Mouse (Mus musculus): ENCODE results near the gene T. TPM values are rescaled to one million over a fixed set of nuclear protein-coding genes. Genes with fewer than 3 reads are reported as not detected.
A peak's percentile ranks its signal among the peaks of the same experiment; 100 is the strongest.
"Not testable (repeated sequence)": the region's sequence is repeated elsewhere in the genome, so short reads cannot be mapped to it uniquely, and the experiment has no call there.

T gene
- 1.3 and 2.0 TPM in 2 replicates for polyA plus RNA-seq (2016; fragmentation: Nextera tagmentation; extraction: Ambion mirVana)

DNA sequence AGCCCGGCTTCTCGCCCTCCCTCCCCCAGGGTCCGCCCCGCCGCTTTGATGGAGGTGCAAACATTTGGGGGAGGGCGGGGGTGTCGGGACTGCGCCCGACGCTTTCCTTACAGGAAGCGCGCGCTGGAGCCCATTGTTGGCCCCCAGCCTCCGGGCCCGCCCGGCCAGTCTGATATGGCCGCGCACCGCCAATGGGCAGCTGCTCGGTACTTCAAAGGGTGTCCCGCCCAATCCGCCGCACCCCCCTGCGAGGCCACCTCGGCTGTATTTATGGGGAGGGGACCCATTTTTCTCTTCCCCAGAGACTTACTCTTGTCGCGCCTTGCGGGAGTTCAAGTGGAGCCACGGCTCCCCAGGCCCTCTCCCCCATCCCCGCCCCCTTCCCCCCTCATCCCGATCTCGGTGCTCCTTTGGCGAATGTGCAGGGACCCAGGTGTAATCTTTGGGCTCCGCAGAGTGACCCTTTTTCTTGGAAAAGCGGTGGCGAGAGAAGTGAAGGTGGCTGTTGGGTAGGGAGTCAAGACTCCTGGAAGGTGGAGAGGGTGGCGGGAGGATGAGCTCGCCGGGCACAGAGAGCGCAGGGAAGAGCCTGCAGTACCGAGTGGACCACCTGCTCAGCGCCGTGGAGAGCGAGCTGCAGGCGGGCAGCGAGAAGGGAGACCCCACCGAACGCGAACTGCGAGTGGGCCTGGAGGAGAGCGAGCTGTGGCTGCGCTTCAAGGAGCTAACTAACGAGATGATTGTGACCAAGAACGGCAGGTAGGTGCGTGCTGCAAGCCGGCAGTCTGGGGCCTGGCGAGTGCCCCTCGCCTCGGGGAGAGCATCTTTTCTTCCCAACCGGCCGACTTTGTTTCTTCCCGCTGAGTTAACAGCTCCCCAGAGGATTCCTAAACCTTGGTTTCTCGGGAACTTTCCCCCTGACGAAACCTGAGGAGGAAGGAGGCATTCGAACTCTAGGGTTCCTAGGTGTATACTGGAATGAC lies at the start of gene T:
TSS of gene T (plus strand) at position 446 of the 983 bp plus-strand sequence.
- Histone ChIP-seq H3K36me3 (no peaks in the 10 kb centered on the region), H3K9me3 (no peaks in the 10 kb centered on the region), H3K9ac (0 out of 2 replicates have a peak within 1 kb of the TSS, but pooled peaks have one; percentile 21), H3K27me3 (replicated peaks) (peaks cover 99% of the 10 kb centered on the region), H3K4me1 (peaks cover 13% of the 10 kb centered on the region), H3K4me3 (peak within 1 kb of the TSS; percentile 9; the same call in 1 of the 2 replicates), H3K4me2 (replicated peaks) (peak within 1 kb of the TSS; percentile 50), H3K27ac (no peak within 1 kb of the TSS)
- no peak for ATAC-seq (ENCODE audit: low FRiP score, low read depth)
- WGBS: under 1% methylated on average over 65 of the region's 65 CpGs

DNA sequence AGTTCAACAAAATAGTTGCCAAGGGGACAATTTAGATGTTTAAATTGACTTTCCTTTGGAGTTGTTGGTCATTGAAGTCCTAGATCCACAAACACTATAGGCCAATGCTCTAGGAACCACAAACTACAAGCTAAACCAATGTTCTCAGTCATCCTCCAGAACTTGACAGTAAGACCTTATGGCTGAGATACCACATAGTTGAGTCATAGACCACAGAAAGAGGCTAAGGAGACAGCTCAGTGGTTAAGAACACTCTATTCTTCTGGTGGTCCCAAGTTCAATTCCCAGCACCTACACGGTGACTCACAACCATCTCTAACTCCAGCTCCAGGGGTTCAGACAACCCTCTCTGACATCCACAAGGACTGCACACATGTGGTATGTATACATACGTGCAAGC lies 48.8 kb upstream of the T start:
- no peak overlapping the region for H3K27ac ChIP-seq
- no peak for ATAC-seq (ENCODE audit: low FRiP score, low read depth)
- WGBS: 96% methylated on average over 2 of the region's 2 CpGs
- no peak overlapping the region for H3K4me2 ChIP-seq (replicated peaks)
- H3K27me3 ChIP-seq (replicated peaks): peaks cover 31% of the 10 kb centered on the region
- no peak overlapping the region for H3K4me3 ChIP-seq
- H3K36me3 ChIP-seq: no peaks in the 10 kb centered on the region
- H3K4me1 ChIP-seq: peaks cover 8% of the 10 kb centered on the region
- no peaks in the 10 kb centered on the region for H3K9me3 ChIP-seq
- no peak overlapping the region for H3K9ac ChIP-seq

DNA sequence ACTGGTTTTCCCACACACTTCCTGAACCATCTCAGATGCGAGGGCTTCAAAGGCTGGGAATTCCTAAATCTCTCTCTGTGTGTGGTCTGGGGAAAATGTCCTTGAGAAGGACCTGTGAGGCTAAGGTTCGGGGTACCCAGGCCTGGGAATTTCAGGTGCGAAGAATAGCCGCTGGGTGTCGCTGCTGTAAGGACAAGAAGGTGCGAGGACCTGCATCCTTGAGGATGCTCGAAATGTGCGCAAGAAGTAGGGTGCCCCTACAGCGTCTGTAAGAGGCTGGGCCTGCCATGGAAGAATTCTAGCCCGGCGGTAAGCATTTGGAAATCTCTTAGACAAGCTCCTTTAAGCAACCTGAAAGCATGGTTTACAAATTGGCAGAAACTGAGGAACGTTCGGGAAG lies 45.8 kb upstream of the T start:
- Histone ChIP-seq H3K4me3 (no peak overlapping the region), H3K4me1 (peaks cover 8% of the 10 kb centered on the region), H3K9me3 (no peaks in the 10 kb centered on the region), H3K27me3 (replicated peaks) (peaks cover 47% of the 10 kb centered on the region), H3K36me3 (no peaks in the 10 kb centered on the region), H3K27ac (no peak overlapping the region), H3K9ac (no peak overlapping the region), H3K4me2 (replicated peaks) (peak overlapping the region; percentile 48)
- WGBS: 2% methylated on average over 13 of the region's 13 CpGs
- ATAC-seq (ENCODE audit: low FRiP score, low read depth): no peak

DNA sequence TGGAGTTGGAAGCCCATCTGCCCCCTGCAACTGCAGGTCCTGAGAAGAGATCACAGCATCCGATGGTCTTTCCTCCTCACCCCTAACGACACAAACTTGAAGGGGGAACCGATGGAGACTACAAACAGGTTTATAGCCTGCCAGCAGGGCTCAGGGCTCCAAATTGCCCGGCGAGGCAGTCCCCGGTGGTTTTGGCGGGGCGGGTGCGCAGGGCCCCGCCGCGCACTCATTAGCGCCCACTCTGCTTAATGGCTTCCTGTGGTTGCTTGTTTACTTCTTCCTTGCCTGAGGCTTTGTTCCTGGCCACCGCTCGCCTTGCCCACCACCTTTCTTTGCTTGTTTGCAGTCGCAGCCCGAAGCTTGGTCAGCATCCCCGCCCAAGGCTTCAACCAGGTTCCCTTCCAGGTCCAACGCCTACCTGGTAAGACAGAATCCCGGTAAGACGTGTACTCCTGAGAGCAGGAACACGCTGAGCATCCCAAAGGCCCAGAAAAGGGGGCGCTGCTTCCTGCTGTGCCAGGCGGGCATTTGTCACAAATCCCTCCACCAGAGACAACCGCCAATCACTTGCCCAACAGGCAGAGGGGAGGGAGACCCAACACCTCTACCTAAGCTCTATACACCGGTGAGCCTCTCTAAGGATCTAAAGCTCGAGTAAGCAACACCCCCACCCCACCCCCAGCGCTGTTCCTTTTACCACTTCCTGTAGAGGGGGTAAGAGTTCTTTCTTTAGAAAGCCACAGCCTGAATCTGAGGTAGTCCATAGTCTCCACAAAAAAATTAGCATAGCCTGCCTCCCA lies 45.0 kb upstream of the T start:
- H3K27ac ChIP-seq: no peak overlapping the region
- no peak for ATAC-seq (ENCODE audit: low FRiP score, low read depth)

DNA sequence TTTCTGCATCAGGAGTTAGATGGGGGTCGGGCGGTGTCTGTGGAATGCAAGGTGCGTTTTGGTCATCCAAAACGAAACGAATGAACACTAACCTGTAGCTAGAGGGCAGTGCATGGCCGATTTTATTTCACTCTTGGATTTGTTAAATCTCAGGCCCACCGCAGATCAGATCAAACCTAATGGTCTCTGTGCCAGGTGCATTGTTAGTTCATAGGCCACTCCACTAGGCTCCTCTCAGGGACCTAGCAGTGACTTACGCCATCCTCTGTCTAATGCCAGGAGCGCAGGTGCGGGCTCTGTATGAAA lies 44.5 kb upstream of the T start:
- H3K27me3 ChIP-seq (replicated peaks): peaks cover 47% of the 10 kb centered on the region
- no peaks in the 10 kb centered on the region for H3K36me3 ChIP-seq
- H3K9me3 ChIP-seq: no peaks in the 10 kb centered on the region
- H3K4me3 ChIP-seq: no peak overlapping the region
- H3K4me2 ChIP-seq (replicated peaks): peak overlapping the region; percentile 48
- no peak overlapping the region for H3K27ac ChIP-seq
- H3K9ac ChIP-seq: no peak overlapping the region
- peaks cover 8% of the 10 kb centered on the region for H3K4me1 ChIP-seq
- WGBS: 3% methylated on average over 10 of the region's 10 CpGs
- no peak for ATAC-seq (ENCODE audit: low FRiP score, low read depth)

More for the DNA sequence above, 45.0 kb upstream of the T start:
- Histone ChIP-seq H3K4me3 (peak overlapping the region; percentile 26), H3K4me2 (replicated peaks) (peak overlapping the region; percentile 48), H3K27me3 (replicated peaks) (peaks cover 47% of the 10 kb centered on the region), H3K9me3 (no peaks in the 10 kb centered on the region), H3K4me1 (peaks cover 8% of the 10 kb centered on the region), H3K36me3 (no peaks in the 10 kb centered on the region), H3K9ac (no peak overlapping the region)
- WGBS: 1% methylated on average over 28 of the region's 28 CpGs

DNA sequence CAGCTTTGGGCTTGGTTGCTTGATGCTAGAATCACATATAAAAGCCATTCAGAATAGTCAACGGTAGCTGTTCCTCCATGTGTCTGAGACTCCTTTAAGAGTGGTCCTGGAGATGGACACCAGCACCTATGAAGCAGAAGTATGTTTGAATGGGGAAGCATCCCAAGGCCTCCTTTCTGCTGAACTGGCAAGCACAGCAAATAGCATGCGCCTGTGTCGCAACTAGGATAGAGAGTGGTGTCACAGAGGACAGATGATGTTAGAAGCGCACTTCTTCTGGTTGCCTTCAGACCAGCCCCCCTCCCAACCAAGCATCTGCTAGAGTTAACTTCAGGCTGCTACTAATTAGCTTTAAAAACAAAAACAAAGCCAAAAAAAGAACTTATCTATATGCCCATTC lies 43.7 kb upstream of the T start:
- 51% methylated on average over 4 of the region's 4 CpGs for WGBS
- Histone ChIP-seq H3K36me3 (no peaks in the 10 kb centered on the region), H3K4me3 (no peak overlapping the region), H3K9me3 (no peaks in the 10 kb centered on the region), H3K27me3 (replicated peaks) (peaks cover 47% of the 10 kb centered on the region), H3K27ac (no peak overlapping the region), H3K4me2 (replicated peaks) (no peak overlapping the region), H3K9ac (no peak overlapping the region), H3K4me1 (peaks cover 8% of the 10 kb centered on the region)
- no peak for ATAC-seq (ENCODE audit: low FRiP score, low read depth)

DNA sequence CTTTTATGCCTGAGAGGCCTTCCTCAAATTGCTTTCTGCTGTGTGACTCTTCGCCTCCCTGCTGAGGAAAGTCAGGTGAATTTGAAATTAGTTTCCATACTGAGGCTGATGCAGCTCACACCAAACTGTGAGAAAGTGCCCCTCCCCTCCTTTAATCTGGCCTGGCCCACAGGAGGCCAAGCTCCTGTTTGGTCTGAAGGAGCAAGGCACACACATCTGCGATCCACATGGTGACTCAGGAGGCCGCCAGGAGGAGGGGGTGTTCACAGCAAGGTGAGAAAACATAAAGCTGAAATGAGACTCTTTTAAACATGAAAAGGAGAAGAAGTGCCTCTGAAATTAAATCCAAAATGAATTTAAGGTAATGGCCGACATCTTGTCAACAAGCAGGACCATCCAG lies 37.9 kb upstream of the T start:
- Histone ChIP-seq H3K27me3 (replicated peaks) (peaks cover 7% of the 10 kb centered on the region), H3K4me3 (no peak overlapping the region), H3K4me2 (replicated peaks) (no peak overlapping the region), H3K9me3 (no peaks in the 10 kb centered on the region), H3K27ac (no peak overlapping the region), H3K9ac (no peak overlapping the region), H3K36me3 (no peaks in the 10 kb centered on the region), H3K4me1 (no peaks in the 10 kb centered on the region; the same call in 1 of the 2 replicates)
- ATAC-seq (ENCODE audit: low FRiP score, low read depth): no peak
- WGBS: 50% methylated on average over 4 of the region's 4 CpGs

DNA sequence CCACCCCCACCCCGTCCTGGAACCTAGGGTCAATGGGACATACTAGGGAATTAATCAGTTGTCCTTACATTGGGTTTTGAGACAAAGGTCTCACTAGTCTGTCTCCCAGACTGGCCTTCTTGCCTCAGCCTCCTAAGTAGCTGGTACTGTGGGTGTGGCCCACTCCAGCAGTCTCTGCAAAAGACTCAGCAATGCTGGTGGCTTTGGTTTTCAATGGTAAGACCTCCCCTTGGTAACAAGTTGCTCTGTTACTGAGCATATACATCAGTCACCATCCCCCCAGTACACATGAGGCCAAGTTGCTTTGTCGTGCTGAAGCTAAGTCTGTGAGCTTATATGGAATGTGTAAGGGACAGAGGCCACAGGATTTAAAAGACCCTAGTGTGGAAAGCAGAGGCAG lies 36.3 kb upstream of the T start:
- H3K27ac ChIP-seq: no peak overlapping the region
- no peak overlapping the region for H3K4me2 ChIP-seq (replicated peaks)
- no peaks in the 10 kb centered on the region; the same call in 1 of the 2 replicates for H3K4me1 ChIP-seq
- no peaks in the 10 kb centered on the region for H3K9me3 ChIP-seq
- no peak overlapping the region for H3K9ac ChIP-seq
- no peak for ATAC-seq (ENCODE audit: low FRiP score, low read depth)
- 66% methylated on average over 2 of the region's 2 CpGs for WGBS
- H3K27me3 ChIP-seq (replicated peaks): no peaks in the 10 kb centered on the region
- H3K4me3 ChIP-seq: no peak overlapping the region
- no peaks in the 10 kb centered on the region for H3K36me3 ChIP-seq

DNA sequence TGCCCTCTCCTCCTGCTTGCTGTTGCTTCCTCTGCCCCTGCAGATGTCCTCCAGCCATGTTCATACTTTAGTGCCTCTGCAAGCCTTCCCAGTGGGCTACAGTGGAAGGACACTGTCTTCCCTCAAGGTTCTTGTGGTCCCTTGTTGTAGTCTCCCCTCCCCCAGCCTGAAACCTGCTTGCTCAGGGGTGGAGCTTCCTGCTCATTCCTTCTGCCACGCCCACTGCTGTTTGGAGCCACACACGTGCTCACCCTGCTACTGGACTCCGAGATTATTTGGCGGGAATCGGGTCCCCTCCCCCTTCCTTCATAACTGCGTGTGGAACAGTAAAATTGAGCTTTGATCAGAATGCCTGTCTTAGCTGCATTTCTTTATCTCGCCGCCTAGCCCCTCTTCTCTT lies 30.3 kb upstream of the T start:
- H3K27me3 ChIP-seq (replicated peaks); H3K36me3 ChIP-seq; H3K4me2 ChIP-seq (replicated peaks); ATAC-seq (ENCODE audit: low FRiP score, low read depth); H3K9me3 ChIP-seq; H3K9ac ChIP-seq; H3K27ac ChIP-seq; H3K4me3 ChIP-seq: not testable (repeated sequence)
- peaks cover 13% of the 10 kb centered on the region for H3K4me1 ChIP-seq
- 56% methylated on average over 8 of the region's 8 CpGs for WGBS

DNA sequence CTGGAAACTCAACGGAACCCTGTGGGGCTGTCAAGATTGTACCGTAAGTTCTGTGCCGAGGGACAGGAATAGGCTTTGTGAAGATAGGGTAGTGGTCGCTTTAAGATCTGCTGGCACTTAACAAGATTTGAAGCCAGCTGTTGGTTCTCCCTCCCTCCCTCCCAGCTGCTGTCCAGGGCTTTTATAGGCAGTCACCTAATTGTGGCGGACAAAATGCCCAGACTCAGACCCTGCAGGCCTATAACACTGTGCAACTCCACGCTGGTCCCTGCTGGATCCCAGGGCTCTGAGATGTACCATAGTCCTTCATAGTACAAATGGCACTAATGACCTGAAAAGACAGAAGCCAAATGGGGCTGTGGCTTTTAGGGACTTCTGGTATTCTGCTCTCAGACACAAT lies 27.9 kb upstream of the T start:
- H3K9ac ChIP-seq: no peak overlapping the region
- H3K36me3 ChIP-seq: no peaks in the 10 kb centered on the region
- no peak overlapping the region for H3K27ac ChIP-seq
- H3K9me3 ChIP-seq: no peaks in the 10 kb centered on the region
- H3K4me3 ChIP-seq: no peak overlapping the region
- 0 out of 2 replicates have a peak, but pooled peaks cover 3% of the 10 kb centered on the region for H3K27me3 ChIP-seq (replicated peaks)
- 9% methylated on average over 6 of the region's 6 CpGs for WGBS
- no peak for ATAC-seq (ENCODE audit: low FRiP score, low read depth)
- no peak overlapping the region for H3K4me2 ChIP-seq (replicated peaks)
- H3K4me1 ChIP-seq: peaks cover 17% of the 10 kb centered on the region

DNA sequence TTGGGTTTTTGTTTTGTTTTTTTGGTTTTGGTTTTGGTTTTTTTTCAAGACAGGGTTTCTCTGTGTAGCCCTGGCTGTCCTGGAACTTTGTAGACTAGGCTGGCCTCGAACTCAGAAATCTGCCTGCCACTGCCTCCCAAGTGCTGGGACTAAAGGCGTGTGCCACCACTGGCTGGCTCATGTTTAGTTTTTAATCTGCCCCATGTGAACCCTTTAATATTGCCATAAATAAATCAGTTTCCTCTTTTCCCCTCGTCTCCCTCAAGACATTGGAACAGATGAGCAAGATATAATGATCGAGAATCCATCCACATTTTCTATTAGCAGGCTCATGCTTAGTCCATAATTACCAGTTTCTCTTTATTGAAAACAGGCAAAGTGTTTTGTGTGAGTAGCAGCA lies 26.2 kb upstream of the T start:
- not testable (repeated sequence) for H3K4me3 ChIP-seq; ATAC-seq (ENCODE audit: low FRiP score, low read depth); H3K9me3 ChIP-seq; H3K27me3 ChIP-seq (replicated peaks); H3K4me2 ChIP-seq (replicated peaks); H3K27ac ChIP-seq; H3K9ac ChIP-seq; H3K36me3 ChIP-seq
- peaks cover 17% of the 10 kb centered on the region for H3K4me1 ChIP-seq
- 70% methylated on average over 4 of the region's 4 CpGs for WGBS

DNA sequence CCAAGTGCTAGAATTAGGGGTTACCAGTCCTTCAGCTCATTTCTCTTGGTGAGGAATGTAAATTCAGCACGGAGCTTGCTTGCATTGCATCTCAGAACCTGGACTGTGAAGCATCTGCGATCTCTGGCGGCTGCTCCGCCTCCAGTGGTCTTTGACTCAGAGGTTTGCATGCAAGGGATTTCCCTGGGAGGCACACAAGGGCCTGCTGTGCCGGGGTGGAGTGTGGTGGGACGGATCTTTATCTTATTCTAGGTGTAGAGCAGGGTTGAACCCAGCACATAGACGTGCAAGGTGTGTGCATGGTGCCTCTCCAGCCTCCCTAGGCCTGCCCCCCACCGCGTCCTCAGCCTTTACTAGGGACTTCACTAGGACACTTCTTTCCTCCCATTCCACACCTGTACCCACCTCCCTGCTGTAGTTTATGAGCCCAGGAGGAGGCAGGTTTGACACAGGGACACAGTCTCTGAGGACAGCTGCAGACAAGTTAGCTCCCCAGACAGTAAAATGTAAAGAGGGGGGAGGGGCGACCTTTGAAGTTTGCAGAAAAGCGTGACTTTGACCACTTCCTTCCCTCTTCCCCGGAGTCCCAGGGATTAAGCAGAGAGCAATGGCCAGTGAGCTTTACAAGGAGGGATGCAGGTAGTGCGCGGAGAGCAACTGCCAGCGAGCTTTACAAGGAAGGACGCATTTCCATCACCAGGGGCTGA lies 25.5 kb upstream of the T start:
- peaks cover 10% of the 10 kb centered on the region; the same call in 1 of the 2 replicates for H3K27me3 ChIP-seq (replicated peaks)
- no peak overlapping the region for H3K4me3 ChIP-seq
- WGBS: 4% methylated on average over 16 of the region's 16 CpGs
- H3K36me3 ChIP-seq: no peaks in the 10 kb centered on the region
- no peak overlapping the region for H3K27ac ChIP-seq
- H3K9ac ChIP-seq: no peak overlapping the region
- 0 out of 2 replicates have a peak overlapping the region, but pooled peaks have one; percentile 16 for H3K4me2 ChIP-seq (replicated peaks)
- no peak for ATAC-seq (ENCODE audit: low FRiP score, low read depth)
- no peaks in the 10 kb centered on the region for H3K9me3 ChIP-seq
- peaks cover 17% of the 10 kb centered on the region for H3K4me1 ChIP-seq
